24 mouse cellular contexts compared by ENCODE assay signal in genomic region chr11:74440112-74440511, GRCm38 (mm10).
DNase-seq lines count a peak whose midpoint lies in the region; ATAC-seq and TF ChIP-seq lines count a peak whose summit lies in the region.
"Had no signal": no experiment of that assay in that cellular context is flagged by ENCODE, and none has a peak within 500 bp of the region (broad histone marks: within the 10 kb centered on the region; RNA-seq: fewer than 3 reads in every experiment).

No protein-coding gene starts in this region.

- ATAC-seq in forebrain, postnatal 0 days, result peak; percentile 50
- ATAC-seq in forebrain, embryonic 14.5 days, result no peak
- ATAC-seq in hindbrain, postnatal 0 days, result peak; percentile 34; the same call in 1 of the 2 replicates
- ATAC-seq in hindbrain, embryonic 13.5 days (ENCODE audit: low FRiP score), result no peak
- ATAC-seq: activated CD4-positive, CD25-positive, alpha-beta regulatory T cell, adult 4 months; forebrain, embryonic 16.5 days had no signal

- H3K9ac ChIP-seq in forebrain, postnatal 0 days, result no peak overlapping the region
- H3K9ac ChIP-seq in forebrain, embryonic 14.5 days (ENCODE audit: low read length), result no peak overlapping the region
- H3K9ac ChIP-seq in hindbrain, postnatal 0 days (replicated peaks; ENCODE audit: low read length), result no peak overlapping the region
- H3K9ac ChIP-seq in hindbrain, embryonic 13.5 days, result no peak overlapping the region
- H3K9ac ChIP-seq: embryonic facial prominence, embryonic 13.5 days; forebrain, embryonic 12.5 days had no signal

- H3K9me3 ChIP-seq in forebrain, postnatal 0 days (ENCODE audit: low read length), result no peaks in the 10 kb centered on the region
- peaks cover 6% of the 10 kb centered on the region; the same call in 1 of the 2 replicates for H3K9me3 ChIP-seq in forebrain, embryonic 14.5 days (replicated peaks; ENCODE audit: control insufficient read depth, low read length)
- H3K9me3 ChIP-seq in hindbrain, postnatal 0 days (ENCODE audit: low read length), result peaks cover 3% of the 10 kb centered on the region; the same call in 1 of the 2 replicates
- H3K9me3 ChIP-seq in hindbrain, embryonic 13.5 days, result peaks cover 5% of the 10 kb centered on the region; the same call in 1 of the 2 replicates

- no peak overlapping the region for H3K4me2 ChIP-seq in forebrain, postnatal 0 days (ENCODE audit: low read depth)
- no peak overlapping the region for H3K4me2 ChIP-seq in forebrain, embryonic 14.5 days (ENCODE audit: low read length)
- no peak overlapping the region for H3K4me2 ChIP-seq in hindbrain, postnatal 0 days (ENCODE audit: low read depth, low read length)
- no peak overlapping the region for H3K4me2 ChIP-seq in hindbrain, embryonic 13.5 days
- H3K4me2 ChIP-seq: embryonic facial prominence, embryonic 13.5 days; forebrain, embryonic 12.5 days; heart, embryonic 11.5 days had no signal

- H3K27me3 ChIP-seq in forebrain, postnatal 0 days (ENCODE audit: insufficient read depth, low read length), result no peaks in the 10 kb centered on the region
- H3K27me3 ChIP-seq in forebrain, embryonic 14.5 days (replicated peaks; ENCODE audit: control insufficient read depth, insufficient read depth, low read length), result no peaks in the 10 kb centered on the region
- no peaks in the 10 kb centered on the region for H3K27me3 ChIP-seq in hindbrain, postnatal 0 days (ENCODE audit: insufficient read depth, low read length)
- no peaks in the 10 kb centered on the region for H3K27me3 ChIP-seq in hindbrain, embryonic 13.5 days
- H3K27me3 ChIP-seq: embryonic facial prominence, embryonic 13.5 days; forebrain, embryonic 12.5 days had no signal

- H3K4me3 ChIP-seq in forebrain, postnatal 0 days (ENCODE audit: low read depth, low read length), result no peak overlapping the region
- no peak overlapping the region for H3K4me3 ChIP-seq in forebrain, embryonic 14.5 days (ENCODE audit: low read depth, low read length)
- H3K4me3 ChIP-seq in hindbrain, postnatal 0 days (ENCODE audit: low read length), result no peak overlapping the region
- H3K4me3 ChIP-seq in hindbrain, embryonic 13.5 days, result no peak overlapping the region
- no peak overlapping the region for H3K4me3 ChIP-seq in olfactory bulb, adult 2 months (ENCODE audit: insufficient read depth, low read depth, low read length)
- H3K4me3 ChIP-seq: embryonic facial prominence, embryonic 10.5 days; embryonic facial prominence, embryonic 13.5 days; erythroblast, embryonic 14.5 days; forebrain, embryonic 12.5 days; gastrocnemius, adult 2 months had no signal

- H3K4me1 ChIP-seq in forebrain, postnatal 0 days (ENCODE audit: insufficient read depth), result no peaks in the 10 kb centered on the region
- H3K4me1 ChIP-seq in forebrain, embryonic 14.5 days (ENCODE audit: control insufficient read depth, insufficient read depth, low read length), result no peaks in the 10 kb centered on the region
- no peaks in the 10 kb centered on the region for H3K4me1 ChIP-seq in hindbrain, postnatal 0 days (ENCODE audit: insufficient read depth, low read length)
- no peaks in the 10 kb centered on the region; the same call in 1 of the 2 replicates for H3K4me1 ChIP-seq in hindbrain, embryonic 13.5 days (replicated peaks)
- peaks cover 27% of the 10 kb centered on the region for H3K4me1 ChIP-seq in olfactory bulb, adult 2 months (ENCODE audit: control insufficient read depth, insufficient read depth, low read length)
- H3K4me1 ChIP-seq: embryonic facial prominence, embryonic 13.5 days; forebrain, embryonic 12.5 days had no signal

- WGBS in forebrain, postnatal 0 days, result 75% methylated on average over 8 of the region's 8 CpGs
- 80% methylated on average over 8 of the region's 8 CpGs for WGBS in forebrain, embryonic 14.5 days
- WGBS in hindbrain, postnatal 0 days, result 80% methylated on average over 8 of the region's 8 CpGs
- WGBS in hindbrain, embryonic 13.5 days, result 81% methylated on average over 8 of the region's 8 CpGs
- 23% methylated on average over 8 of the region's 8 CpGs for WGBS in olfactory bulb, adult 2 months

- no peak for TF ChIP-seq POLR2A in olfactory bulb, adult 2 months (IDR thresholded peaks at IDR 0.05; ENCODE audit: insufficient read depth, low read depth, low read length)

- TF ChIP-seq CTCF in forebrain, postnatal 0 days (IDR thresholded peaks at IDR 0.05; ENCODE audit: low read depth), result no peak
- no peak for TF ChIP-seq CTCF in hindbrain, postnatal 0 days (IDR thresholded peaks at IDR 0.05; ENCODE audit: low read depth)
- no peak for TF ChIP-seq CTCF in olfactory bulb, adult 2 months (IDR thresholded peaks at IDR 0.05; ENCODE audit: insufficient read depth, low read depth, low read length)

- DNase-seq in forebrain, postnatal 0 days, result no peak
- DNase-seq in forebrain, embryonic 14.5 days (ENCODE audit: low spot score), result no peak
- DNase-seq in hindbrain, postnatal 0 days (ENCODE audit: low spot score), result peak; percentile 29
- peak; percentile 3 for DNase-seq in right cerebral cortex, postnatal 14 days
- no peak for DNase-seq in right cerebral cortex, postnatal 10 days (ENCODE audit: low spot score in 2 of 2)
- DNase-seq in thymus, postnatal 36 days, result no peak
- DNase-seq: adrenal gland, adult 8-10 months; adrenal gland, postnatal 25 days; cerebellum, adult 11 months; cerebellum, postnatal 10 days; cerebellum, postnatal 36 days; embryo, embryonic 11 days; gastrocnemius, adult 2 months; gastrocnemius, postnatal 14 days; heart, adult 11 months had no signal

- H3K27ac ChIP-seq in forebrain, postnatal 0 days (ENCODE audit: low read depth, low read length), result no peak overlapping the region
- H3K27ac ChIP-seq in forebrain, embryonic 14.5 days (ENCODE audit: low read depth, low read length), result no peak overlapping the region
- H3K27ac ChIP-seq in hindbrain, postnatal 0 days, result no peak overlapping the region
- H3K27ac ChIP-seq in hindbrain, embryonic 13.5 days, result no peak overlapping the region
- H3K27ac ChIP-seq in olfactory bulb, adult 2 months (ENCODE audit: insufficient read depth, low read depth, low read length), result peak overlapping the region; percentile 74
- H3K27ac ChIP-seq: embryonic facial prominence, embryonic 10.5 days; embryonic facial prominence, embryonic 13.5 days; forebrain, embryonic 12.5 days; gastrocnemius, adult 2 months had no signal

- H3K36me3 ChIP-seq in forebrain, postnatal 0 days (ENCODE audit: insufficient read depth), result no peaks in the 10 kb centered on the region
- no peaks in the 10 kb centered on the region for H3K36me3 ChIP-seq in forebrain, embryonic 14.5 days (ENCODE audit: control insufficient read depth, insufficient read depth, low read length)
- H3K36me3 ChIP-seq in hindbrain, postnatal 0 days (ENCODE audit: insufficient read depth, low read length), result no peaks in the 10 kb centered on the region
- no peaks in the 10 kb centered on the region; the same call in 1 of the 2 replicates for H3K36me3 ChIP-seq in hindbrain, embryonic 13.5 days
- H3K36me3 ChIP-seq: embryonic facial prominence, embryonic 10.5 days; embryonic facial prominence, embryonic 13.5 days; forebrain, embryonic 12.5 days had no signal

Comparison
In these comparisons a context has a peak if more than half of its experiments do, and no peak if none do; other contexts are left out.
1. ATAC-seq: peak in forebrain, postnatal 0 days (single experiment) and hindbrain, postnatal 0 days (single experiment); none in forebrain, embryonic 14.5 days (single experiment) and hindbrain, embryonic 13.5 days (single experiment).
2. DNase-seq: peak in hindbrain, postnatal 0 days (single experiment) and right cerebral cortex, postnatal 14 days (single experiment); none in forebrain, postnatal 0 days (single experiment), forebrain, embryonic 14.5 days (single experiment), right cerebral cortex, postnatal 10 days (0 of 2) and thymus, postnatal 36 days (0 of 2).